ENCODE assay signal across 8 mouse cellular contexts in genomic region chr5:129611060-129611459, GRCm38 (mm10). TPM values are rescaled to one million over a fixed set of nuclear protein-coding genes. Genes with fewer than 3 reads are reported as not detected.
DNase-seq lines count a peak whose midpoint lies in the region; ATAC-seq lines count a peak whose summit lies in the region.

No protein-coding gene starts in this region.

- no peaks in the 10 kb centered on the region for H3K4me1 ChIP-seq in heart, embryonic 15.5 days (replicated peaks)

- no peaks in the 10 kb centered on the region for H3K27me3 ChIP-seq in heart, embryonic 15.5 days

- ATAC-seq in heart, embryonic 15.5 days (replicated peaks; ENCODE audit: insufficient number of reproducible peaks, insufficient read depth, low FRiP score, low read depth), result 0 out of 2 replicates have a peak, but pooled peaks have one; percentile 32

- DNase-seq in CD8-positive naive resting alpha-beta T cell, adult 2 months (ENCODE audit: low read depth in 2 of 2, low spot score in 2 of 2), result peak; percentile 36 to 60
- DNase-seq in adrenal gland, adult (ENCODE audit: inconsistent age in 2 of 2, low spot score in 1 of 2), result peak; percentile 68 to 89
- peak; percentile 84 for DNase-seq in embryo, embryonic 10.5 days (ENCODE audit: low spot score)
- peak; percentile 86 for DNase-seq in kidney, postnatal 10 days
- DNase-seq in lung, adult 18-20 months, result peak; percentile 34 to 51
- DNase-seq in ovary, postnatal 36 days (ENCODE audit: low spot score), result peak; percentile 58
- DNase-seq in urinary bladder, postnatal 4 days (ENCODE audit: low spot score in 2 of 2), result peak; percentile 52 to 70

- H3K27ac ChIP-seq in heart, embryonic 15.5 days, result no peak overlapping the region

- no peaks in the 10 kb centered on the region for H3K36me3 ChIP-seq in heart, embryonic 15.5 days

- no peak overlapping the region for H3K4me2 ChIP-seq in heart, embryonic 15.5 days

- WGBS in heart, embryonic 15.5 days, result 9% methylated on average over 1 of the region's 1 CpGs

- H3K9me3 ChIP-seq in heart, embryonic 15.5 days (replicated peaks), result no peaks in the 10 kb centered on the region

- H3K4me3 ChIP-seq in heart, embryonic 15.5 days, result no peak overlapping the region

- H3K9ac ChIP-seq in heart, embryonic 15.5 days, result no peak overlapping the region

RNA-seq across cellular contexts. Expression of gene Mmp17, which starts 27.1 kb away (rescaled TPM):
- 1.3 and 2.0 TPM in 2 replicates for polyA plus RNA-seq in heart, embryonic 15.5 days (2015; fragmentation: Nextera tagmentation; extraction: Ambion mirVana)

RNA-seq across cellular contexts. Expression of gene Zfp11, which starts 58.8 kb away (rescaled TPM):
- 3.0 and 4.0 TPM in 2 replicates for polyA plus RNA-seq in heart, embryonic 15.5 days (2015; fragmentation: Nextera tagmentation; extraction: Ambion mirVana)
